Mouse (Mus musculus) B cell, adult 67 days (primary cell): ENCODE data around the gene Ajap1. TPM values are rescaled to one million over a fixed set of nuclear protein-coding genes. Genes with fewer than 3 reads are reported as not detected.

Source experiments
- total RNA-seq, 2 experiments: library from RNA; stranded (reverse); gene quantifications; 4 replicates each; pipeline ENCODE4 v1.2.4; 2023

Ajap1 gene
- total RNA-seq = not detected

DNA sequence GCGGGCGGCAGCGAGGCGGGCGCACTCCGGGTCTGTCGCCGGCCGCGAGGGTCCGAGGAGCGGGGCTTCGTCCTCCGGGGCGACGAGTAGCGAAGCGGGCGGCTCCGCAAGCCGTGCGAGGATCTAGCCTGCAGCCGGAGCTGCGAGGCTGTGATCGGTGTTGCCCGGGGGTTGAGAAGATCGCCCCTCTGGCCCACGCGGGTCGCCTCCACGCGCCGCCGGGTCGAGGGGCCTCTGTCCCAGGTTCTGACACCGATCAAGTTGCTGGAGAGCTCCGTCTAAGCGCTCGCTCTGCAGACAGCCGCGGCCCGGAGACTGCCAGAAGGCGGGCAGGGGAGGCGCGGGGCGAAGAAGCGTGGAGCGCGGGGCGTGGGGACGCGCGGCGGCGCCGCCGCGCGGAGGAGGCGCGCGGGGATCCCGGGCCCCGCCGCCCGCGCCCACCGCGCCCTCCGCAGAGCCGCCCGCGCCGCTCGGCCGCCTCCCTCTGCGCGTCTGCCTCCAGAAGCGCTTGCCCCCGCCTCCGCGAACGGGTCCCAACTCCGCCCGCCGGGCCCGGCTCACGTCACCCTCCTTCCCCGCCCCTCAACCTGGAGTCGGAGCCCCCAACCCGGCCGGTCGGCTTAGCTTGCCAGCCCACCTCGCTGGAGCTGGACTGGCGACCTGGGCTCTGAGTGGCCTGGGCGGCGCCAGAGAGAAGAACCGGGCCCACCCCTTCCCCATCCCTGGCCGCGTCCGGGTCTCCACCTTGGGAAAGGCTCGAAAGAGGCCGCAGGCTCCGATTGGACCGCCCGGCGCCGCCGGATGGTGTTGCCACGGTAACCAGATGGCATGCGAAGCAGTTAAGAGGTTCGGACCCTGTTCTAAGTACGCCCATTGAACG, at the start of gene Ajap1:
Gene Ajap1, minus strand, starts transcription at position 353 of the 880 bp plus-strand sequence.

